Mouse (Mus musculus): ENCODE measurements around the gene Kcnip4. TPM values are rescaled to one million over a fixed set of nuclear protein-coding genes. Genes with fewer than 3 reads are reported as not detected.

Gene Kcnip4
- polyA plus RNA-seq, 1 experiment from 2014 or later = 26.1 TPM

GRCm38 (mm10) chr5:49285455-49286135 is 239.1 kb downstream of the Kcnip4 start:
- ATAC-seq (ENCODE audit: low read depth) = peak; percentile 69
- 0 out of 2 replicates have a peak, but pooled peaks cover 2% of the 10 kb centered on the region for H3K4me1 ChIP-seq (ENCODE audit: control insufficient read depth, insufficient read depth, low read length)
- 19% methylated on average over 12 of the region's 12 CpGs for WGBS
- no peaks in the 10 kb centered on the region for H3K36me3 ChIP-seq (ENCODE audit: control insufficient read depth, insufficient read depth, low read length)
- H3K9me3 ChIP-seq (ENCODE audit: control insufficient read depth, low read length) = no peaks in the 10 kb centered on the region
- H3K27me3 ChIP-seq (ENCODE audit: control insufficient read depth, insufficient read depth, low read length) = no peaks in the 10 kb centered on the region
- H3K9ac ChIP-seq (replicated peaks; ENCODE audit: low read depth, low read length) = 0 out of 2 replicates have a peak overlapping the region, but pooled peaks have one; percentile 28
- H3K27ac ChIP-seq (ENCODE audit: low read depth, low read length) = no peak overlapping the region
- peak overlapping the region; percentile 47 for H3K4me2 ChIP-seq (ENCODE audit: low read depth, low read length)
- H3K4me3 ChIP-seq (ENCODE audit: low read depth, low read length) = peak overlapping the region; percentile 20; the same call in 1 of the 2 replicates

- Histone ChIP-seq H3K9ac (replicated peaks; ENCODE audit: low read depth, low read length) (no peak overlapping the region; the same call in 1 of the 2 replicates), H3K4me3 (ENCODE audit: low read depth, low read length) (peak overlapping the region; percentile 20; the same call in 1 of the 2 replicates), H3K4me2 (ENCODE audit: low read depth, low read length) (peak overlapping the region; percentile 47), H3K27me3 (ENCODE audit: control insufficient read depth, insufficient read depth, low read length) (no peaks in the 10 kb centered on the region), H3K4me1 (ENCODE audit: control insufficient read depth, insufficient read depth, low read length) (0 out of 2 replicates have a peak, but pooled peaks cover 2% of the 10 kb centered on the region), H3K9me3 (ENCODE audit: control insufficient read depth, low read length) (no peaks in the 10 kb centered on the region), H3K36me3 (ENCODE audit: control insufficient read depth, insufficient read depth, low read length) (no peaks in the 10 kb centered on the region), H3K27ac (ENCODE audit: low read depth, low read length) (no peak overlapping the region)
- ATAC-seq (ENCODE audit: low read depth) = no peak
- 24% methylated on average over 6 of the region's 6 CpGs for WGBS
Measured at GRCm38 (mm10) chr5:49284776-49285175, 239.9 kb downstream of the Kcnip4 start.

- Histone ChIP-seq H3K4me3 (ENCODE audit: low read depth, low read length) (no peak overlapping the region), H3K4me2 (ENCODE audit: low read depth, low read length) (no peak overlapping the region), H3K27ac (ENCODE audit: low read depth, low read length) (no peak overlapping the region), H3K9ac (replicated peaks; ENCODE audit: low read depth, low read length) (no peak overlapping the region), H3K27me3 (ENCODE audit: control insufficient read depth, insufficient read depth, low read length) (no peaks in the 10 kb centered on the region), H3K36me3 (ENCODE audit: control insufficient read depth, insufficient read depth, low read length) (no peaks in the 10 kb centered on the region), H3K9me3 (ENCODE audit: control insufficient read depth, low read length) (no peaks in the 10 kb centered on the region), H3K4me1 (ENCODE audit: control insufficient read depth, insufficient read depth, low read length) (0 out of 2 replicates have a peak, but pooled peaks cover 2% of the 10 kb centered on the region)
- no peak for ATAC-seq (ENCODE audit: low read depth)
- WGBS = 78% methylated on average over 5 of the region's 5 CpGs
Measured at GRCm38 (mm10) chr5:49283403-49283802, 241.3 kb downstream of the Kcnip4 start.

- H3K4me2 ChIP-seq (ENCODE audit: low read depth, low read length) = no peak overlapping the region
- no peaks in the 10 kb centered on the region for H3K9me3 ChIP-seq (ENCODE audit: control insufficient read depth, low read length)
- H3K27me3 ChIP-seq (ENCODE audit: control insufficient read depth, insufficient read depth, low read length) = no peaks in the 10 kb centered on the region
- no peak overlapping the region for H3K4me3 ChIP-seq (ENCODE audit: low read depth, low read length)
- ATAC-seq (ENCODE audit: low read depth) = no peak
- no peaks in the 10 kb centered on the region for H3K4me1 ChIP-seq (ENCODE audit: control insufficient read depth, insufficient read depth, low read length)
- no peaks in the 10 kb centered on the region for H3K36me3 ChIP-seq (ENCODE audit: control insufficient read depth, insufficient read depth, low read length)
- H3K27ac ChIP-seq (ENCODE audit: low read depth, low read length) = no peak overlapping the region
- no peak overlapping the region for H3K9ac ChIP-seq (replicated peaks; ENCODE audit: low read depth, low read length)
Measured at GRCm38 (mm10) chr5:49271864-49272263, 252.8 kb downstream of the Kcnip4 start.

- H3K27me3 ChIP-seq (ENCODE audit: control insufficient read depth, insufficient read depth, low read length) = no peaks in the 10 kb centered on the region
- ATAC-seq (ENCODE audit: low read depth) = no peak
- no peak overlapping the region for H3K4me3 ChIP-seq (ENCODE audit: low read depth, low read length)
- no peaks in the 10 kb centered on the region for H3K36me3 ChIP-seq (ENCODE audit: control insufficient read depth, insufficient read depth, low read length)
- no peaks in the 10 kb centered on the region for H3K4me1 ChIP-seq (ENCODE audit: control insufficient read depth, insufficient read depth, low read length)
- H3K4me2 ChIP-seq (ENCODE audit: low read depth, low read length) = no peak overlapping the region
- no peaks in the 10 kb centered on the region for H3K9me3 ChIP-seq (ENCODE audit: control insufficient read depth, low read length)
- H3K9ac ChIP-seq (replicated peaks; ENCODE audit: low read depth, low read length) = no peak overlapping the region
- no peak overlapping the region for H3K27ac ChIP-seq (ENCODE audit: low read depth, low read length)
- WGBS = 92% methylated on average over 8 of the region's 8 CpGs
Measured at GRCm38 (mm10) chr5:49268807-49269206, 255.9 kb downstream of the Kcnip4 start.

GRCm38 (mm10) chr5:49259356-49259755 is 265.4 kb downstream of the Kcnip4 start:
- Histone ChIP-seq H3K4me1 (ENCODE audit: control insufficient read depth, insufficient read depth, low read length) (no peaks in the 10 kb centered on the region), H3K9ac (replicated peaks; ENCODE audit: low read depth, low read length) (no peak overlapping the region), H3K27ac (ENCODE audit: low read depth, low read length) (no peak overlapping the region), H3K36me3 (ENCODE audit: control insufficient read depth, insufficient read depth, low read length) (no peaks in the 10 kb centered on the region), H3K27me3 (ENCODE audit: control insufficient read depth, insufficient read depth, low read length) (no peaks in the 10 kb centered on the region), H3K4me3 (ENCODE audit: low read depth, low read length) (no peak overlapping the region), H3K9me3 (ENCODE audit: control insufficient read depth, low read length) (no peaks in the 10 kb centered on the region), H3K4me2 (ENCODE audit: low read depth, low read length) (no peak overlapping the region)
- WGBS = 86% methylated on average over 4 of the region's 4 CpGs
- no peak for ATAC-seq (ENCODE audit: low read depth)

GRCm38 (mm10) chr5:49256850-49257249 is 267.9 kb downstream of the Kcnip4 start:
- Histone ChIP-seq H3K4me1 (ENCODE audit: control insufficient read depth, insufficient read depth, low read length) (no peaks in the 10 kb centered on the region), H3K27me3 (ENCODE audit: control insufficient read depth, insufficient read depth, low read length) (no peaks in the 10 kb centered on the region), H3K9me3 (ENCODE audit: control insufficient read depth, low read length) (no peaks in the 10 kb centered on the region), H3K36me3 (ENCODE audit: control insufficient read depth, insufficient read depth, low read length) (no peaks in the 10 kb centered on the region), H3K4me3 (ENCODE audit: low read depth, low read length) (no peak overlapping the region), H3K27ac (ENCODE audit: low read depth, low read length) (no peak overlapping the region), H3K9ac (replicated peaks; ENCODE audit: low read depth, low read length) (no peak overlapping the region), H3K4me2 (ENCODE audit: low read depth, low read length) (no peak overlapping the region)
- ATAC-seq (ENCODE audit: low read depth) = no peak
- WGBS = 84% methylated on average over 3 of the region's 3 CpGs

GRCm38 (mm10) chr5:49255983-49256382 is 268.7 kb downstream of the Kcnip4 start:
- ATAC-seq (ENCODE audit: low read depth) = no peak
- Histone ChIP-seq H3K9ac (replicated peaks; ENCODE audit: low read depth, low read length) (no peak overlapping the region), H3K4me1 (ENCODE audit: control insufficient read depth, insufficient read depth, low read length) (no peaks in the 10 kb centered on the region), H3K36me3 (ENCODE audit: control insufficient read depth, insufficient read depth, low read length) (no peaks in the 10 kb centered on the region), H3K27ac (ENCODE audit: low read depth, low read length) (no peak overlapping the region), H3K4me3 (ENCODE audit: low read depth, low read length) (no peak overlapping the region), H3K4me2 (ENCODE audit: low read depth, low read length) (no peak overlapping the region), H3K9me3 (ENCODE audit: control insufficient read depth, low read length) (no peaks in the 10 kb centered on the region), H3K27me3 (ENCODE audit: control insufficient read depth, insufficient read depth, low read length) (no peaks in the 10 kb centered on the region)
- WGBS = 78% methylated on average over 4 of the region's 4 CpGs

- Histone ChIP-seq H3K9ac (replicated peaks; ENCODE audit: low read depth, low read length) (no peak overlapping the region), H3K27ac (ENCODE audit: low read depth, low read length) (no peak overlapping the region), H3K4me1 (ENCODE audit: control insufficient read depth, insufficient read depth, low read length) (no peaks in the 10 kb centered on the region), H3K9me3 (ENCODE audit: control insufficient read depth, low read length) (no peaks in the 10 kb centered on the region), H3K4me2 (ENCODE audit: low read depth, low read length) (no peak overlapping the region), H3K4me3 (ENCODE audit: low read depth, low read length) (no peak overlapping the region), H3K27me3 (ENCODE audit: control insufficient read depth, insufficient read depth, low read length) (no peaks in the 10 kb centered on the region), H3K36me3 (ENCODE audit: control insufficient read depth, insufficient read depth, low read length) (no peaks in the 10 kb centered on the region)
- 69% methylated on average over 2 of the region's 2 CpGs for WGBS
- ATAC-seq (ENCODE audit: low read depth) = no peak
Measured at GRCm38 (mm10) chr5:49247081-49247480, 277.6 kb downstream of the Kcnip4 start.
